Mouse (Mus musculus): ENCODE data around the gene Gtf3c4.

Gene Gtf3c4

GRCm38 (mm10) chr2:28799575-28799974, 40.6 kb downstream of the Gtf3c4 start:
- no peak for DNase-seq (ENCODE audit: low spot score in 2 of 2)

GRCm38 (mm10) chr2:28798390-28798789, 41.8 kb downstream of the Gtf3c4 start:
- DNase-seq (ENCODE audit: low spot score in 2 of 2), result no peak

GRCm38 (mm10) chr2:28797490-28798106, 42.6 kb downstream of the Gtf3c4 start:
- no peak for DNase-seq (ENCODE audit: low spot score in 2 of 2)

- DNase-seq (ENCODE audit: low spot score in 2 of 2), result no peak
These were observed 43.9 kb downstream of the Gtf3c4 start for GRCm38 (mm10) chr2:28796298-28796697.

- DNase-seq (ENCODE audit: low spot score in 2 of 2), result no peak
These were observed 45.5 kb downstream of the Gtf3c4 start for GRCm38 (mm10) chr2:28794623-28795022.

- DNase-seq (ENCODE audit: low spot score in 2 of 2), result peak in 1 of 2 experiments; percentile 7
These were observed 47.1 kb downstream of the Gtf3c4 start for GRCm38 (mm10) chr2:28792931-28793610.

GRCm38 (mm10) chr2:28787067-28787619, 53.0 kb downstream of the Gtf3c4 start:
- DNase-seq (ENCODE audit: low spot score in 2 of 2), result no peak

GRCm38 (mm10) chr2:28786355-28787066, 53.6 kb downstream of the Gtf3c4 start:
- DNase-seq (ENCODE audit: low spot score in 2 of 2), result no peak

- DNase-seq (ENCODE audit: low spot score in 2 of 2), result no peak
These were observed 58.9 kb downstream of the Gtf3c4 start for GRCm38 (mm10) chr2:28781310-28781709.

- DNase-seq (ENCODE audit: low spot score in 2 of 2), result no peak
These were observed 60.0 kb downstream of the Gtf3c4 start for GRCm38 (mm10) chr2:28780001-28780782.

- no peak for DNase-seq (ENCODE audit: low spot score in 2 of 2)
These were observed 63.4 kb downstream of the Gtf3c4 start for GRCm38 (mm10) chr2:28776728-28777127.

GRCm38 (mm10) chr2:28774073-28774472, 66.1 kb downstream of the Gtf3c4 start:
- DNase-seq (ENCODE audit: low spot score in 2 of 2), result no peak
